Mouse (Mus musculus) liver (tissue): Measurements from ENCODE around the gene Zfp358.
A peak's percentile ranks its signal among the peaks of the same experiment; 100 is the strongest.

Experiments
- DNase-seq: peaks from one replicate; pipeline ENCODE4 v3.0.0-alpha.2; 2020; ENCODE audit warnings: mixed read lengths

Zfp358 gene

DNA sequence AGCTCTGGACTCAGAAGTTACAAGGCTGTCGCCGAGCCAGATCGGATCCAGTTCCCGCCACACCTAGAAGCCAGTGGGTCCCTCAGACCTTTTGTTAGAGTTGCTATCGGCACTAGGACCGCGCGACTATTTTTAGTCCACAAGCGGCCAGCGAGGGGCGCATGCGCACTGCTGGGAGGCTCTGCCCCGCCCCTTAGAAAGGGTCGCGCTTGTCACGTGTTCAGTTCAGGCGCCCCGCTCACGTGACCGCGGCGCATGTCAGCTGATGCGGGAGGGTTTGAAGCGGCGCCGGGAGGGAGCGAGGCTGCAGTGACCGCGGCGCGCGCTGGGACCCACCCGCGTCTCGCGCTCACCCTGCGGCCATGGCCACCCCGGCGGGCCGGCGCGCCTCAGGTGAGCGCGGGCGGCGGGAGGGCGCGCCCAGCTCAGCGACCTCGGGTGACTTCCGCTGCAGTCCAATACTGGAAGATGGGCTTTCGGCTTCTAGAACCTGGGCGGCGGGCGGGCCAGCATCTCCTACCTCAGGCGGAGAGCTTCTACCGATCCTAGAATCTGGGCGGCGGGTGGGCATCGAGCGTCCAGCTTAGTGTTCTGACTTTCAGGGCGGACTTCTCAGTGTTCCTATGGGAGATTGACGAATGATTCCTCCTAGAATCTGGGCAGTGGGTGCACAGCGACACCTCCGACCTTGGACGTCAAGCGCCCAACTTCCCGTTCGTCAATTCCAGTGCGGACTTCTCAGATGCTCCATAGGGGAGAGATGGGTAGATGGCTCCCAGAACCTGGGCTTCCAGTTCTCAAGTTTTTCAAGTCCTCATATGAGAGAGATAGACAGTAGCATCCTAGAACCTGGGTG lies 7.5 kb downstream of the Zfp358 start, which contains the start of gene Mcoln1:
TSS of gene Mcoln1 (plus strand) at position 223 of the 856 bp plus-strand sequence.
- peak; percentile 99 for DNase-seq

DNA sequence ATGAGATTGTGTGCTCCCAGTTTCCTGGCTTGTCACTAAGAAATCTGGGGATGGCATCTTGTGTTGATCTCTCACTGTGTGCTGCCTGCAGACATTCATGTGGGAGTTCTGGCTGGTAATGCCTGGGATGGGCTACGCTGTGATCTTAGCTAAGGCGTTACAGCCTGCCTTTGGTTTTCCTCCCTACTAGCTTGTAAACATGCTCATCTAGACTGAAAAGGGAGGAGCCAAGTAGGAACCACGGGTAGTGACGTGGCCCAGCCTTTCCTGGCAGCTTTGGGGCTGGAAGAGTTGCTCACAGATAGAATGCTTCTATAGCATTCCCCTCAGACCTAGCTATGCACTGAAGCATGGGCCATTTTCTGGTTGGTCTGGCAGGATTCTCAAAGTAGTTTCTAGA lies 9.3 kb downstream of the Zfp358 start:
- DNase-seq, result no peak

DNA sequence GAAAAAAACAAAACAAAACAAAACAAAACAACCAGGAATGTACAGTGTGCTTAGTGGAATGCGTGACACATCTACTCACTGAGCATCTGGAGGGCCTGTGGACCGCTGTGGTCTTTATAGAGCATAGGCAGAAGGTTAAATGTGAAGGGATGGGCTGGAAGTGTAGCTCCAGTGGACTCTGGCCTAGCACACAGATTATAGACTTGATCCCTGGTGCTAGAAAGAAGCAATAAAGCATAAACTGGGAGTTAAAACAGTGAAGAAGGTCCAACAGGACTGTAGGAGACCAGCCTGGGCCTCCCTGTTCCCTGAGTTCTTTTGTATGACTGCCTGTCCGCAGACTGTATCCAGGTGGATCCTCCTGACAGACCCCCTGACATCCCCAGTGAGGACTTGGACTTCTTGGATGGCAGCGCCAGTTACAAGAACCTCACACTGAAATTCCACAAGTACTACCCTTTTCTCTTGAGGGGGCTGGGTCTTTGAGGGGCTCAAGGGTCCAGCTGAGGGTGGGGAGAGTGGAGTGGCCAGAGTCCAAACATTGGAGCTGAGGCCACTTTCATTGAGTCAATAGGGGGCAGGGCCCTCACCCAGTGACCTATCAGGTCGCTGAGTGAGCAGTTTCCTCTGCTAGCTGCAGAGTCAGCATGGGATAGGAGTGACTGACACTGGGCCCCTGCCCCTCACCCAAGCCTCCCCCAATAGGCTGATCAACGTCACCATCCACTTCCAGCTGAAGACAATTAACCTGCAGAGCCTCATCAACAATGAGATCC lies 15.2 kb downstream of the Zfp358 start:
- no peak for DNase-seq

DNA sequence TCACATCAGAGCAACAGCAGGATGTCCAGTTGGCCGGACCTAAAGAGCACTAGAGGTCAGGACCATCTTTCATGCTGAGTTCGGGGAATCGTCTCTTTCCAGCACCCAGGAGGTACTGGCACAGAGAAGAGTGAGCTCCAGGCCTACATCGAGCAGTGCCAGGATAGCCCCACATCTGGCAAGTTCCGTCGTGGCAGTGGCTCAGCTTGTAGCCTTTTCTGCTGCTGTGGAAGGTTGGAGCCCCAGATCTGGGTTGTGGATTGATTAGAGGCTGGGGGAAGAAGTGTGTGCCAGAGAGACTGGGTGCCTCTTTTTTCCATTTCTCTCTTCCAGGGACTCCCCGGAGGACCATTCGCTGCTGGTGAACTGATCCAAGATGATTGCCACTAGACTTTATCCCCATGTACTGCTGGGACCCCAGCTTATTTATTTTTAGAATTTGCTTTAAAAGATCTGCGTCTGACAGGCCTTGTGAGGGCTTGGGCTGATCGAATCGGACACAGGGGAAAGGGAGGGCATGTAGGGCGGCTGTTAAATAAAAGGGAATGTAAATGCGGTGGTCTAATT lies 21.8 kb downstream of the Zfp358 start:
- no peak for DNase-seq

DNA sequence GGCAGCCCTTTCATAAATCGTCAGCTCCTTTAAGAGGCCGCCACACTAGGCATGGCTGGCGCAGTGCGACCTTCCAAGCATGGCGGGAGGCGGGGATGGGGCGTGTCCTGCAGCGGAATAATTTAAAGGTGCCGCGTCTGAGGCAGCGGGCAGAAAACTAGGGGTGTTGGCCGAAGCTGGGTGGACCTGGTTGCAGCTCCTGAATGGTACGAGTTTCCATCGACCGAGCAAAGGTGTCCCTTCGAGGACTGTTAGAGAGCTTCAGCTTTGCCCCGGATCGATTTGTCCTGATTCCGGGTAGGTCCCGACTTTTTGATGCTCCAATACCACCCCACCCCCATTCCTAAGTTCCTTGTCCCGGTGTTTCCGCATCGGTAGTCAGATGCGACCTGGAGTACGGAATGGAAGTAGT lies 22.3 kb downstream of the Zfp358 start, which contains the start of gene Pnpla6:
TSS of gene Pnpla6 (plus strand) at position 125 of the 412 bp plus-strand sequence.
- peak; percentile 92 for DNase-seq

DNA sequence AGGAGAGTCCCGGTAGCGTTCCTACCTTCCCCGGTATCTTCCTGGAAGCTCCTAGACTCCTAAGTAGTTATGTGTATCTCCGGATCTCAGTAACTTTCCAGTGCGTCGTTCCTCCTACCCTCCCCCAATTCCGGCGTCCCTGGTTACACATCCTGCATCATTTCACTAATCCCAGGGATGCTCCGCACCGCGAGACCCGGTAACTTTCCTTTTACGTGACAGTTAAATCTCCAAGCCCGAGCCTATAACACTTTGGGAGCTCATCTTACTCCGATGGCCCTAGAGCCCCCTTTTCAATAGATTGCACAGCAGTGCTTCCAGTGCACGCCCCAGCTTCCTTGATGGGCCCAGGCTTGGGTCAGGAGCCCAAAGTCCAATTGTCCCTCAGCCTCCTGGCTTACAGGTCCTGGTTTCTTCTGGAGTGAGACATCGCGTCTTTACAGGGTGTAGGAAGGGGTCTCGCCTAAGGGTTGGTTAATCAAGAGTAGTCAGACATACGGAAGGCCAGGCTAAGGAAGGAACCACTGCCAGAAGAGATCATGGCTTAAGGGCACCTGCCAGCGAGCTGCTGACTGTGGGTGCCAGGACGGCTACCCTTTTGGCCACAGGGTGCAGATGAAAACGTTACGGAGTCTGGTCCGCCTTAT lies 23.0 kb downstream of the Zfp358 start:
- DNase-seq, result peak; percentile 38

DNA sequence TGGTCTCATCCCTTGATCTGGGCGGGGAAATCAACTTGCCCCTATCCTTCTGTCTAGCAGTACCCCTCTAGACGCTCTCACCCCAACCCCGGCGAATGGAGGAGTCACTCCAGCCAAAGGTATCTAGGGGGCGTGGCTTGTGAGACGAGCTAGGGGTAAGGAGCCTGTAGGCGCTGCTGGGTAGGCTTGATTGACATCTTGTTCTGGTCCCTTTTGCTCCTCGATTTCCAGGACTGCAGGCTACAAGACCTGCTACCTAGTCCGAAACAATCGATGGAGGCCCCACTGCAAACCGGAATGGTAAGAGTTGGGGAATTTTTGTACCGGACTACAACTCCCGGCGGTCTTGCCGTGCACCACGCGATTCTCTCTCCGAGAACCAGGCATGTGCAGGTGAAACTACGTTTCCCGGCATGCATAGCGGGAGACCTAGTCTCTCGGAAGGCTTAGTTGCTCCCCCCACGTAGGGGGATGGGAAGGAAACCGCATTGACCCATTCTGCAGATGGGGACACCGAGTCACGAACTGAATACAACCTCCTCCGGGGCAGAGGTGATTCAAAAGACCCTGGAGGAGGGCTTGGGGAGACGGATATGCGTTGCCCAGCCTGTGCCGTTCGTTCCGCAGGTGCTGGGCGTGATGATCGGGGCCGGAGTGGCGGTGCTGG lies 23.6 kb downstream of the Zfp358 start:
- DNase-seq, result peak; percentile 91

DNA sequence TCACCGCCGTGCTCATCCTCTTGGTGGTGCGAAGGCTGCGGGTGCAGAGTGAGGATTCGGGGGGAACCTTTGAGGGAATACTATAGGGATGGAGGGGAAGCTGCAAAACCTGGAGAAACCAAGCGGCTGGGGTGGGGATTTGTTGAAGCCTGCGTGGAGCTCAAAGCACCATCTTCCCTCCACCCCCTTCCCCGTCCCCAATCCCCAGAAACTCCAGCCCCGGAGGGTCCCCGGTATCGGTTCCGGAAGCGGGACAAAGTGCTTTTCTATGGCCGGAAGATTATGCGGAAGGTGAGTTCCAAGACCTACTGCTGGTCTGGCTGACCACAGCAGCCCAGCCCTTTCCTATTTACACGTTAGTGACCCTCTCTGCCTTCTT lies 24.2 kb downstream of the Zfp358 start:
- DNase-seq, result no peak

DNA sequence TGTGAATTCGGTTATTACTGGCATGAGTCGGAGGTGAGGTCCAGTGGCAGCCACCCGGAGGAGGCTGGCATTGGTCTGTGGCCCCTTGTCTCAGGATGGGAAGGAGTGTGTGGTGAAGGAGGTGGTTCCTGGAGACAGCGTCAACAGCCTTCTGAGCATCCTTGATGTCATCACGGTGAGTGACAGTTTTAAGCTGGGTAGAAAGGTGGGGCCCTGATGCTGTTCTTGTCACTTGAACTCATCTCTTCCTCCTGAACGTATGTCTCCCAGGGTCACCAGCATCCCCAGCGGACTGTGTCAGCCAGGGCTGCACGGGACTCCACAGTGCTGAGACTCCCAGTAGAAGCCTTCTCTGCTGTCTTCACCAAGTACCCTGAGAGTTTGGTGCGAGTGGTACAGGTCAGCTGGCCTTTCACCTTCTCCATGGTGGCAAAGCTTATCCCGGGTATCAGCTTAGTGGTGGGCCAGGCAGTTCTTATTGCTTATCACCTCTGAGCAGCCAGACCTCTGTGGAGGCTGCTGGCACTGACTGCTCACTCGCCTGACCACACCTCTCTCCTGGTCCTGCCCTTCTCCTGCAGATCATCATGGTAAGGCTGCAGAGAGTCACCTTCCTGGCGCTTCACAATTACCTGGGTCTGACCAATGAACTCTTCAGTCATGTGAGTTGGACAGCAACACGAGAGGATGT lies 29.2 kb downstream of the Zfp358 start:
- DNase-seq, result peak; percentile 87

DNA sequence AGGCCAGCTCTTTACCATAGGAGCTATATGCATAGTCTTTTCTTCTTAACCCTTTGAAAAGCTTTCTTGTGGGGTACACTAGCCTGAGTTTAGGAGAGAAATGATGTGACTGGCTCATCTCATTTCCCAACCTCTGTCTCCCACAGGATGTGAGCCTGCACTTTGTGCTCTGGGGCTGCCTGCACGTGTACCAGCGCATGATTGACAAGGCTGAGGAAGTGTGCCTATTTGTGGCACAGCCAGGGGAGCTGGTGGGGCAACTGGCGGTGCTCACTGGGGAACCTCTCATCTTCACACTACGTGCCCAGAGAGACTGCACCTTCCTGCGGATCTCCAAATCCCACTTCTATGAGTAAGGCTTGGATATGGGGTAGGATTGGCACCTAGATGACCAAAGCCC lies 37.9 kb downstream of the Zfp358 start:
- DNase-seq, result no peak

DNA sequence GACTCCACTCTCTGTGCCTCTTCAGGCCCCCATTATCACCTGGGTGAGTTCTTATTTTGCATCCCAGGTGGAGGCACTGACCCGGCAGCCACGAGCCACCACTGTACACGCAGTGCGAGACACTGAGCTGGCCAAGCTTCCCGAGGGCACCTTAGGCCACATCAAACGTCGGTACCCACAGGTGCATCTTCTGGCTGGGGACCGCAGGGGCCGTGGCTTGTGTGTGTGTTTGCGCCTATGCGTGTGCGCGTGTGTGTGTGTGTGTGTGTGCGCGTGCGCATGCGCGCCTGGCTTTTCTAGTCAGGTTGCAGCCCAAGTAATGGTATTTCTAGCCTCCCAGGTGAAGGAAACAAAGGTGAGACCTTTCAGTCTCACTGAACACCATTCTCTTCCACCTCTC lies 39.0 kb downstream of the Zfp358 start:
- no peak for DNase-seq

DNA sequence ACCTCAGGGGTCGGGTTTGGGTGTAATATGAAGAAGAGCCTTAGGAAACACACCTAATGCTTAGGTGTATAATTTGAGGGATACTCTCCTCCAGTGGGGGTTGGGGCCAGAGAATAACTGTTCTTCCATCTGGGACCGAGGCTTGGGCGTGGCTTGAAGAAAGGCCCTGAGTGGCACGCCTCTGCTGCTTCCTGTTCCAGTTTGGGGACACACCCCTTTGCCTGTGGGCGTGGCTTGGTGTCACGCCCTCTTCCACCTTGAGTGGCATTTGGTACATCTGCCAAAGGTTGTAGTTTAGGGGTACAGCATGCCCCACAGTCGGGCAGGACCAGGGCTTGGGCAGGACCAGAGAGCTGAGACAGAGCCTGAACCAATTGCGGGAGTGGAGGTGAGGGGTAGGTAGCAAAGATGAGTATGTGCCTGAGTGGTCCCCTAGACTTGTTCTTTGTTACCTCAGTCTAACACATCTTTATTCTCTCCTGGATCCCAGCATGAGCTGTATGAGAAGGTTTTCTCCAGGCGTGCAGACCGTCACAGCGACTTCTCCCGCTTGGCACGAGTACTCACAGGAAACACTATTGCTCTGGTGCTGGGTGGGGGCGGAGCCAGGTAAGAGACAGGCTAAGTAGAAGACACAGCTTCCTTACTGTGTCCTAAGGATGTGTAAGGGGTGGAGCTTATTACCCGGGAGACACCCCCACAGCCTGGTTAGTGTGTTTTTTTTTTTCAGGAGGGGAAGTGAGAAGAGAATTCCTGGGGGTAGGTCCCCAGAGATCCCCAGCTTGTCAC lies 43.3 kb downstream of the Zfp358 start:
- peak; percentile 88 for DNase-seq

DNA sequence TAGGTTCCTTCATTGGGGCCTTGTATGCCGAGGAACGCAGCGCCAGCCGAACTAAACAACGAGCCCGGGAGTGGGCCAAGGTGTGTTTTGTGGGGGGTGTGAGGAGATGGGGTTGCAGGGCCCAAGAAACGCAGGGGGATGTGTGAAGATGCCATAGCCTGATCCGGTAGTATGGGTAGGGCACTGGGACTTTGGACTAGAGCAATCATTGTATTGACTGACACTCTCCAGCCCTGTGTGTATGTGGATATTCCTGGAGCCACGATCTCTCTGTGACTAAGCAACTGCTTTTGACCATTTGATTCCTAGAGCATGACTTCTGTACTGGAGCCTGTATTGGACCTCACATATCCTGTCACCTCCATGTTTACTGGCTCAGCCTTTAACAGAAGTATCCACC lies 44.0 kb downstream of the Zfp358 start:
- DNase-seq, result no peak

DNA sequence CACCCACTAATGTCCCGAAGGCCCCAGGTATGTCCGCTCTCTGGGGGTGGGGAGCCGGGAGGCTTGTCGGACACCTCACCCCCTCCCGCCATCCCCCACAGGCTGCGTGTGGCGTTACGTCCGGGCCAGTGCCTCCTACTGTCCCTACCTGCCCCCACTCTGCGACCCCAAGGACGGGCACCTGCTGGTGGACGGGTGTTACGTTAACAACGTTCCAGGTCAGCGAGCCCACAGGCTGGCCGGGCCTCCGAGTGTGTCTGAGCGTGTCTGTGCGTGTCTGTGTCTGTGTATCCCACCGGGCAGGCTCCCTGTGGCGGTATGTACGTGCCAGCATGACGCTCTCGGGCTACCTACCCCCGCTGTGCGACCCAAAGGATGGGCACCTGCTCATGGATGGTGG lies 44.7 kb downstream of the Zfp358 start:
- no peak for DNase-seq

DNA sequence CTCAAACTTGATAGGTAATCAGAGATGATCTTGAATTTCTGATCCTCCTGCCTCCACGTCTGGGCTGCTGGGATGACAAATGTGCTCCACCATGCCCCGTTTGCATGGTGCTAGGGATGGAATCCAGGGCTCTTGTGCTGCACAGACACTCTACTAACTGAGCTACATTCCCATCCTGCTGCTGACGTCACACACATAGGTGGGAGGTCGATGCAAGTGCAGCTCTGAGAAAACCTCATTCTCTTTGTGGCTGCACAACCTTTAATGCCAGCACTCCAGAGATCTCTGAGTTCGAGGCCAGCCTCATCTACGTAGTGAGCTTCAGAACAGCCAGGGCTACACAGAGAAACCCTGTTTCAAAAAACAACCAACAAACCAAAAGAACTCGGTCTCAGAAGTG lies 46.2 kb downstream of the Zfp358 start:
- DNase-seq, result no peak

DNA sequence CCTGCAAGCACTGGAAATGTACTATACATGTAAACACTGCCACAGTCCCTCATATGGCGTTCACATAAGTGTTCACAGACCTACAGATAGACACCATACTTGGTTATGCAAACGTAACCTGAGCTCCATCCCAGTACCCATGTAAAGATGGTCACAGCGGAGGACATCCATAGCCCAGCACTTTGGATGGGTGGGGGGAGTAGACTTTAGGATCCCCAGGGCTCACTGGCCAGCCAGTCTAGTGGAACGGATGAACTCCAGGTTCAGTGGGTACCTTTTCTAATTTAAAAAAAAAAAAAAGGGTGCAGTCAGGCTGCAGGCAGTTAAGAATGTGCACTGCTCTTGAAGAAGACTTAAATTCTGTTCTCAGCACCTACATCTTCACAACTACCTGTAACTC lies 47.1 kb downstream of the Zfp358 start:
- DNase-seq, result no peak

DNA sequence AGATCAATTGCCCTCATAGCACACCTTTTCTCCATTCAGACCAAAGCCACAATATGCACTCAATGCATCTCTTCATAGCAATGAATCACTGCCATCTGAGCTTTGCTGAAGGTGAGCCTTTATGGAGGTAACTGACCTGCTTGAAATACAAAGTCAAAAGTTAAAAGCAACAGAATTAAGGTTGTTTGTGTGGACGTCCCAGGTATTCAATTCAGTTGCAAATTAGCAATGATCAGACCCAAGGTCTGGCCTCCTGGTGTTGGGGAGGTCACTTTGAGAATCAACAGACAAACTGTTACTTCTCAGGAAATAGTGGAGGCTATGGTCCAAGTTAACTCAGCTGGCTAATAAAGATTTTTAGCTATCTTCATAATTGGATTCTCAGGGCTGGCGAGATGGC lies 53.6 kb downstream of the Zfp358 start:
- DNase-seq, result no peak
